Mouse (Mus musculus): ENCODE measurements around the gene Jsrp1.

GRCm38 (mm10) chr10:80776358-80776869 lies 36.9 kb downstream of the Jsrp1 start:
- no peak for TF ChIP-seq CTCF (IDR thresholded peaks at IDR 0.05; ENCODE audit: extremely low read depth, insufficient read depth, low read length)
- no peak for TF ChIP-seq POLR2A (IDR thresholded peaks at IDR 0.05; ENCODE audit: extremely low read depth, insufficient read depth, low read length)
